Mouse (Mus musculus): Measurements from ENCODE around the gene Sp100. TPM values are rescaled to one million over a fixed set of nuclear protein-coding genes. Genes with fewer than 3 reads are reported as not detected.
"Not testable (repeated sequence)": the region's sequence is repeated elsewhere in the genome, so short reads cannot be mapped to it uniquely, and the experiment has no call there.

Sp100 gene
- polyA plus RNA-seq, 1 experiment from 2014 or later = 0.33 TPM

GRCm38 (mm10) chr1:85636936-85637335 lies 12.9 kb upstream of the Sp100 start:
- H3K9me3 ChIP-seq (replicated peaks; ENCODE audit: control insufficient read depth, low read length, poor library complexity, severe bottlenecking); H3K4me1 ChIP-seq (ENCODE audit: control insufficient read depth, insufficient read depth, low read length); H3K9ac ChIP-seq (ENCODE audit: low read depth, low read length); ATAC-seq; H3K4me2 ChIP-seq (ENCODE audit: low read length); H3K4me3 ChIP-seq (ENCODE audit: low read depth, low read length); H3K27me3 ChIP-seq (ENCODE audit: control insufficient read depth, insufficient read depth, low read depth, low read length); H3K36me3 ChIP-seq (ENCODE audit: control insufficient read depth, insufficient read depth, low read length); H3K27ac ChIP-seq (ENCODE audit: low read length): not testable (repeated sequence)
- 59% methylated on average over 3 of the region's 3 CpGs for WGBS

DNA sequence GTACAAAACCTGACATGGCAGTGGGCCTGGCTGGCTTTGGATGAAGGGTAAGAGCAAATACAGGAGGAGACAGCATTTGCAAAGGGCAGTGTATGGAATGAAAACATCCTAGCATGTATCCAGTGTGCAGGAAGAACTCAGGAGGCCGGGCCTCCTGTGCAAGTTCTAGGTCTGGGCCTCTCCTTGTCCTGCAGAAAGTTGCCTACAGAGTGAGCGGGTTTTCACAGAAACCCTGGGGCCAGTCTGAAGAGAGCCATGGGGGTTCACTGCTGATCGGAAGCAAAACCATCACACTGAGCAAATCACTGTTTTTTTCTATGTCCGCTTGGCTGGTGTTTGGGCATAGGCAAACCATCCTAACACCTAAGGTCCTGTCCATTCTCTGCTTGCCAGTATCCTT lies 11.6 kb upstream of the Sp100 start:
- not testable (repeated sequence) for H3K4me2 ChIP-seq (ENCODE audit: low read length)
- WGBS = 86% methylated on average over 4 of the region's 4 CpGs

DNA sequence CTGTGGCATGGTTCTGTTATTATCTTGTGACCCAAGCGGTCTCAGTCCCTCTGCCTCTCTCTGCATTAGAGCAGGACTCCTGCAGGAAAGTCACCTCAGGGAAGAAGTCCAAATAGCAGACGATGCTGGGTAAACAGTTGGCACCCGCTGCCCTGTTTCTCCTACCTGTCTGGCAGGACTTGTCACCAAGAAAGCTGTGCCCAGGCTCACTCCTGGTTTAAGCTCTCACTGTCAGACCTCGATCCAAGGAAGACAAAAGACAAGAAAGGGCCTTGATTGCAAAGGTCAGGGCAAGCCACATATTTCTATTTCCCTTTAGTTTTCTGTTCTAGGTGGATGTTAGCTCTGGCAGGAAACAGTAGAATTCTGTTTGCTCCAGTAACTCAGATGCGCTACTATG lies 736 bp downstream of the Sp100 start:
- H3K9me3 ChIP-seq (replicated peaks; ENCODE audit: control insufficient read depth, low read length, poor library complexity, severe bottlenecking); H3K27me3 ChIP-seq (ENCODE audit: control insufficient read depth, insufficient read depth, low read depth, low read length); H3K9ac ChIP-seq (ENCODE audit: low read depth, low read length); ATAC-seq; H3K36me3 ChIP-seq (ENCODE audit: control insufficient read depth, insufficient read depth, low read length); H3K27ac ChIP-seq (ENCODE audit: low read length); H3K4me2 ChIP-seq (ENCODE audit: low read length); H3K4me3 ChIP-seq (ENCODE audit: low read depth, low read length); H3K4me1 ChIP-seq (ENCODE audit: control insufficient read depth, insufficient read depth, low read length): not testable (repeated sequence)
- 81% methylated on average over 3 of the region's 5 CpGs for WGBS

More for the DNA sequence above, 11.6 kb upstream of the Sp100 start:
- not testable (repeated sequence) for H3K27ac ChIP-seq (ENCODE audit: low read length); ATAC-seq; H3K36me3 ChIP-seq (ENCODE audit: control insufficient read depth, insufficient read depth, low read length); H3K9ac ChIP-seq (ENCODE audit: low read depth, low read length); H3K4me3 ChIP-seq (ENCODE audit: low read depth, low read length); H3K9me3 ChIP-seq (replicated peaks; ENCODE audit: control insufficient read depth, low read length, poor library complexity, severe bottlenecking); H3K27me3 ChIP-seq (ENCODE audit: control insufficient read depth, insufficient read depth, low read depth, low read length); H3K4me1 ChIP-seq (ENCODE audit: control insufficient read depth, insufficient read depth, low read length)

DNA sequence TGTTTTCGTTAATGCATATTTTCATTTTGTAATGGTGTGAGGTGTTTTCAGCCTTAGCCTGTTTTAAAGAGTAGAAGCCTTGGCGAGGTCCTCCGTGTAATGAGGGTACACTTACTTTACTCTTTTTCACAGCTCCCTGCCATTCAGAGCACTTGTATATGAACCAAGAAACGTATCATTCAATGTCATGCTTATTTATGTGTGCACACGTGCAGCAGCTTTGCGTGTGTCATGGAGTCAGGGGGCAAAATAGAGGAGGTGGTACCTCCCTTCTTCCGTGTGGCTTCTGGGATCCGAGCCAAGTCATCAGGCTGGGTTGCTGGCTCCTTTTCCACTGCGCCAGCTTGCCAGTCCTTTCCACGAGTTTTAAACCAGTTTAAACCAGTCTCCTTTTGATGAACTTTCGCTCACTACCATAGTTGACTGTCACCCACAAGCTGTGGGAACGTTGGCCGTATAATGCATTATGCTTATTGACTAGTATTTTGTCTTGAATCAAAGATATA lies 2.0 kb downstream of the Sp100 start:
- H3K4me3 ChIP-seq (ENCODE audit: low read depth, low read length); H3K27me3 ChIP-seq (ENCODE audit: control insufficient read depth, insufficient read depth, low read depth, low read length); H3K9ac ChIP-seq (ENCODE audit: low read depth, low read length); H3K9me3 ChIP-seq (replicated peaks; ENCODE audit: control insufficient read depth, low read length, poor library complexity, severe bottlenecking); ATAC-seq; H3K4me1 ChIP-seq (ENCODE audit: control insufficient read depth, insufficient read depth, low read length); H3K36me3 ChIP-seq (ENCODE audit: control insufficient read depth, insufficient read depth, low read length); H3K27ac ChIP-seq (ENCODE audit: low read length); H3K4me2 ChIP-seq (ENCODE audit: low read length): not testable (repeated sequence)
- 79% methylated on average over 13 of the region's 13 CpGs for WGBS

- H3K4me3 ChIP-seq (ENCODE audit: low read depth, low read length); ATAC-seq; H3K36me3 ChIP-seq (ENCODE audit: control insufficient read depth, insufficient read depth, low read length); H3K4me1 ChIP-seq (ENCODE audit: control insufficient read depth, insufficient read depth, low read length); H3K9ac ChIP-seq (ENCODE audit: low read depth, low read length); H3K9me3 ChIP-seq (replicated peaks; ENCODE audit: control insufficient read depth, low read length, poor library complexity, severe bottlenecking); H3K4me2 ChIP-seq (ENCODE audit: low read length); H3K27ac ChIP-seq (ENCODE audit: low read length); H3K27me3 ChIP-seq (ENCODE audit: control insufficient read depth, insufficient read depth, low read depth, low read length): not testable (repeated sequence)
- WGBS = 93% methylated on average over 2 of the region's 2 CpGs
These were observed 7.4 kb downstream of the Sp100 start for GRCm38 (mm10) chr1:85657211-85657610.

- no peaks in the 10 kb centered on the region for H3K4me1 ChIP-seq (ENCODE audit: control insufficient read depth, insufficient read depth, low read length)
- H3K36me3 ChIP-seq (ENCODE audit: control insufficient read depth, insufficient read depth, low read length) = no peaks in the 10 kb centered on the region
- no peaks in the 10 kb centered on the region for H3K27me3 ChIP-seq (ENCODE audit: control insufficient read depth, insufficient read depth, low read depth, low read length)
- ATAC-seq = no peak
- H3K9ac ChIP-seq (ENCODE audit: low read depth, low read length) = no peak overlapping the region
- no peak overlapping the region for H3K4me2 ChIP-seq (ENCODE audit: low read length)
- H3K4me3 ChIP-seq (ENCODE audit: low read depth, low read length) = no peak overlapping the region
- no peaks in the 10 kb centered on the region for H3K9me3 ChIP-seq (replicated peaks; ENCODE audit: control insufficient read depth, low read length, poor library complexity, severe bottlenecking)
- H3K27ac ChIP-seq (ENCODE audit: low read length) = no peak overlapping the region
These were observed 14.5 kb downstream of the Sp100 start for GRCm38 (mm10) chr1:85664266-85664665.

- Histone ChIP-seq H3K4me1 (ENCODE audit: control insufficient read depth, insufficient read depth, low read length) (no peaks in the 10 kb centered on the region), H3K4me3 (ENCODE audit: low read depth, low read length) (no peak overlapping the region), H3K36me3 (ENCODE audit: control insufficient read depth, insufficient read depth, low read length) (no peaks in the 10 kb centered on the region), H3K9ac (ENCODE audit: low read depth, low read length) (no peak overlapping the region), H3K4me2 (ENCODE audit: low read length) (no peak overlapping the region), H3K27me3 (ENCODE audit: control insufficient read depth, insufficient read depth, low read depth, low read length) (no peaks in the 10 kb centered on the region), H3K9me3 (replicated peaks; ENCODE audit: control insufficient read depth, low read length, poor library complexity, severe bottlenecking) (no peaks in the 10 kb centered on the region), H3K27ac (ENCODE audit: low read length) (no peak overlapping the region)
- WGBS = 72% methylated on average over 4 of the region's 4 CpGs
- no peak for ATAC-seq
These were observed 30.4 kb downstream of the Sp100 start for GRCm38 (mm10) chr1:85680226-85680625.

DNA sequence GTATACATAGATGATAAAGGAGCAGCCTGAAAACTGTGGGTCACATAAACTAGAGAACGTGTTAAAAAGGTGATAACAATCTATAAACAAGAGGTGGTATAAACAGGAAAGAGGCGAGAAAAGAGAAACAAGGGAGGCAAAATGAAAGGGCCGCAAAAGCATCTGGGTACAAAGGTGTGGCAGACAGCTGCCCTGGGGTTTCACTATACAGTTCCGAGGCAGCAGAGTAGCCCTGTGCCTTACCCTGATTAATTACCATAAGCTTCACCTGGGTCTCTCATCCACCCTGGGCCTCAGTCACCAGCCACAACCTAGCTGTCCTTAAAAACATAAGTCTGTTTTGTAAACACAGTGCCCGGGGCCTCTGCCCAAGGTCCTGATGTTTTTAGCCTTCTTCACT lies 36.9 kb downstream of the Sp100 start:
- H3K9me3 ChIP-seq (replicated peaks; ENCODE audit: control insufficient read depth, low read length, poor library complexity, severe bottlenecking) = no peaks in the 10 kb centered on the region
- H3K4me2 ChIP-seq (ENCODE audit: low read length) = no peak overlapping the region
- H3K27ac ChIP-seq (ENCODE audit: low read length) = no peak overlapping the region
- H3K4me3 ChIP-seq (ENCODE audit: low read depth, low read length) = no peak overlapping the region
- no peak for ATAC-seq
- WGBS = 74% methylated on average over 5 of the region's 5 CpGs
- no peak overlapping the region for H3K9ac ChIP-seq (ENCODE audit: low read depth, low read length)
- H3K27me3 ChIP-seq (ENCODE audit: control insufficient read depth, insufficient read depth, low read depth, low read length) = no peaks in the 10 kb centered on the region
- no peaks in the 10 kb centered on the region for H3K4me1 ChIP-seq (ENCODE audit: control insufficient read depth, insufficient read depth, low read length)
- no peaks in the 10 kb centered on the region for H3K36me3 ChIP-seq (ENCODE audit: control insufficient read depth, insufficient read depth, low read length)

DNA sequence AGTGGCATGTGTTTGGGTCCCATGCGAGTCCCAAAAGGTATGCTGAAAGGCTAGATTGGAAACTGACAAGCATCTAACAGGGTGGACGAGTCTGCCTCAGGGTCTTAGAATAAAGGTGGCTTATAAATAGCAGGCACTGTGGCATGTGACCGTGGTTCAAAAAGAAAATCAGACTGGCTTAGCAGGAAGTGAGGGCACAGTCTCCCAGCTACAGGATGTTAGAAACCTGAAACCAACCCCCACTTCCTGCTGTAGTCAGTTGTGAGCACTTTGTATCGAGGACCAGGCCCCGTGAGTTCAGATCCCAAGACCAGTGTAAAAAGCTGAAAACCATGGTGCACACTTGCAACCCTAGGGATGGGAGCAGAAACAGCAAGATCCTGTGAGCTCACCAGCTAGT lies 37.6 kb downstream of the Sp100 start:
- no peaks in the 10 kb centered on the region for H3K4me1 ChIP-seq (ENCODE audit: control insufficient read depth, insufficient read depth, low read length)
- WGBS = 79% methylated on average over 5 of the region's 5 CpGs
- no peak overlapping the region for H3K27ac ChIP-seq (ENCODE audit: low read length)
- H3K27me3 ChIP-seq (ENCODE audit: control insufficient read depth, insufficient read depth, low read depth, low read length) = no peaks in the 10 kb centered on the region
- H3K9me3 ChIP-seq (replicated peaks; ENCODE audit: control insufficient read depth, low read length, poor library complexity, severe bottlenecking) = no peaks in the 10 kb centered on the region
- H3K4me3 ChIP-seq (ENCODE audit: low read depth, low read length) = no peak overlapping the region
- H3K9ac ChIP-seq (ENCODE audit: low read depth, low read length) = no peak overlapping the region
- ATAC-seq = no peak
- no peak overlapping the region for H3K4me2 ChIP-seq (ENCODE audit: low read length)
- H3K36me3 ChIP-seq (ENCODE audit: control insufficient read depth, insufficient read depth, low read length) = no peaks in the 10 kb centered on the region

DNA sequence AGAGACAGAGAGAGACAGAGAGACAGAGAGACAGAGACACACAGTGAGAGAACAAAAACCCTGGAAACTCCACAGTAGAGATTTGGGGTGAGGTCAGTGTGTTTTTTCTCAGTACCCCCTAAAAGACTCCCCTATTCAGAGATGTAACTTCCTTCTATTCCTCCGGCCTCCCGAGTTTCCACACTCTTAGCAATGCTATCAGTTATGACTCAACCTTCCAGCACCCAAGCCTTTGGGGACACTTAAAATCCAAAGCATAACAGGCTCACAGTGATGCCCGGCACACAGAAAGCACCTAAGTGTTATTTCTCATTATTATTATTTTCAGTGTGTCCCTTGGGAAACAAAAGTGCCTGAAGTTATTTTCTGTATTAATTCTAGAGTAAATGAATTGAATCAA lies 40.8 kb downstream of the Sp100 start:
- Histone ChIP-seq H3K27me3 (ENCODE audit: control insufficient read depth, insufficient read depth, low read depth, low read length) (no peaks in the 10 kb centered on the region), H3K4me1 (ENCODE audit: control insufficient read depth, insufficient read depth, low read length) (no peaks in the 10 kb centered on the region), H3K4me3 (ENCODE audit: low read depth, low read length) (no peak overlapping the region), H3K27ac (ENCODE audit: low read length) (no peak overlapping the region), H3K36me3 (ENCODE audit: control insufficient read depth, insufficient read depth, low read length) (no peaks in the 10 kb centered on the region), H3K4me2 (ENCODE audit: low read length) (no peak overlapping the region), H3K9ac (ENCODE audit: low read depth, low read length) (no peak overlapping the region), H3K9me3 (replicated peaks; ENCODE audit: control insufficient read depth, low read length, poor library complexity, severe bottlenecking) (no peaks in the 10 kb centered on the region)
- ATAC-seq = no peak
- WGBS = 91% methylated on average over 3 of the region's 3 CpGs

Measured in midbrain, embryonic 16.5 days (tissue).